Mouse (Mus musculus) urinary bladder, postnatal 25 days (tissue): Measurements from ENCODE around the gene Sytl1.

Experiments
- DNase-seq: peaks from one replicate; pipeline ENCODE4 v3.0.0; 2022; ENCODE audit warnings: low spot score

Sytl1 gene

GRCm38 (mm10) chr4:133211751-133212561, 51.0 kb downstream of the Sytl1 start, which contains the start of the genes Cd164l2 and Gpr3:
TSS of gene Cd164l2 (plus strand) at chr4:133212131.
TSS of gene Gpr3 (minus strand) at chr4:133212536.
- DNase-seq = no peak

DNA sequence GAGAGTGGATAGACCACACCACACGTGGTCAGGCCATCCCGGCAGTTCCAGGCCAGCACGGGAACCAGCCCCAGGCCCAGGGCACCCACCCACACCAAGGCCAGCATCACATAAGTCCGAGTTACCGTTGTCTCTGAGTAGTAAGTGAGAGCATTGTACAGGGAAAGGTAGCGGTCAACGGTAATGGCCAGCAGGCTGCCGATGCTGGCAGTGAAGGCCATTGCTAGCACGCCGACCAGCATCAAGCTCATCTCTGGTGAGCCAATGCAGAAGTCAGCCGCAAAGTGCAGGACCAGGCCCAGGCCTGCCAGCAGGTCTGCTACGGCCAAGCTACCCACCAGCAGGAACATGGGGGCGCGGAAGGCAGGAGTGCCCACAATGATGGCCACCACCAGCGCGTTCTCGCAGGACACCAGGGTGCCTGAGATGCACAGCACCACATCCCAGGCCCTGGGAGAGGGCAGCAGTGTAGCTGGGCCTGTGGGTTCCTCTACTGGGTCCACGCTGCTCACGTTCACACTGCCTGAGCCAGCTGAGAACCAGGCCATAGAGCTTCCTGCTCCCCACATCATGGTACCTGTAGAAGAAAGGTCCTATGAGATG, 52.0 kb downstream of the Sytl1 start:
- no peak for DNase-seq

- no peak for DNase-seq
These were observed 52.7 kb downstream of the Sytl1 start for GRCm38 (mm10) chr4:133210023-133210787.

- DNase-seq = no peak
These were observed 53.5 kb downstream of the Sytl1 start for GRCm38 (mm10) chr4:133209366-133209765.

- DNase-seq = no peak
These were observed 58.5 kb downstream of the Sytl1 start for GRCm38 (mm10) chr4:133204379-133204778.

- DNase-seq = no peak
These were observed 59.3 kb downstream of the Sytl1 start for GRCm38 (mm10) chr4:133203591-133203990.
